Mouse (Mus musculus): Measurements from ENCODE around the gene Acat1. TPM values are rescaled to one million over a fixed set of nuclear protein-coding genes. Genes with fewer than 3 reads are reported as not detected.
A peak's percentile ranks its signal among the peaks of the same experiment; 100 is the strongest.

The Acat1 gene
- total RNA-seq, 2 experiments from 2014 or later = 302 to 307 TPM

GRCm38 (mm10) chr9:53535416-53536320 lies 74.5 kb downstream of the Acat1 start:
- DNase-seq = peak; percentile 3 to 7
- intact Hi-C loops (cut with DNase I) = no loop called here

Other genes starting within 250 kb of the Acat1 start
- 10 to 100 TPM; 15.0 to 17.8 TPM for gene Kdelc2, start 226.4 kb downstream of the Acat1 start, total RNA-seq (2021)
- gene 4930550C14Rik, start 208.1 kb downstream of the Acat1 start, total RNA-seq (2021) = under 1 TPM; 0.25 to 0.48 TPM
- gene Atm, start 73.6 kb downstream of the Acat1 start, total RNA-seq (2021) = 10 to 100 TPM in 1 of 2 experiments, 1 to 10 TPM in 1; 10.0 to 13.2 TPM
- 10 to 100 TPM; 11.1 to 12.0 TPM for gene Npat, start 73.3 kb downstream of the Acat1 start, total RNA-seq (2021)
- gene Cul5, start 59.6 kb upstream of the Acat1 start, total RNA-seq (2021) = 10 to 100 TPM; 46.1 to 49.2 TPM
- gene Rab39, start 95.8 kb upstream of the Acat1 start, total RNA-seq (2021) = under 1 TPM; 0.07 to 0.12 TPM
- gene Slc35f2, start 161.2 kb upstream of the Acat1 start, total RNA-seq (2021) = under 1 TPM in 1 of 2 experiments, not detected in 1; 0.29 TPM
- gene Sln, start 239.8 kb upstream of the Acat1 start, total RNA-seq (2021) = 10 to 100 TPM; 22.6 to 50.2 TPM